Mouse (Mus musculus) limb, embryonic 14.5 days (tissue): Measurements from ENCODE around the gene Wnk4. TPM values are rescaled to one million over a fixed set of nuclear protein-coding genes. Genes with fewer than 3 reads are reported as not detected.
A peak's percentile ranks its signal among the peaks of the same experiment; 100 is the strongest.

Source experiments
- ATAC-seq: fragments of 200-750 bp; cut with Nextera tagmentation; 2 replicates; pipeline ENCODE4 v1.8.0; 2017; ENCODE audit warnings: low read depth, moderate number of reproducible peaks, moderate TSS enrichment; ENCODE audit not compliant: low FRiP score
- DNase-seq: peaks from one replicate; pipeline ENCODE4 v3.0.0-alpha.2; 2015; ENCODE audit warnings: low spot score
- H3K27ac ChIP-seq: fragments of 300-500 bp; sonication (generic); replicated peaks from 2 replicates; pipeline ENCODE4 v1.5.1; 2014; ENCODE audit warnings: low read depth, mild to moderate bottlenecking, low read length, moderate library complexity, mixed read lengths
- H3K27me3 ChIP-seq: fragments of 300-500 bp; sonication (generic); 2 replicates; pipeline ENCODE4 v1.6.1; 2014; ENCODE audit warnings: low read length, mixed read lengths; ENCODE audit not compliant: control insufficient read depth, insufficient read depth
- H3K36me3 ChIP-seq: fragments of 300-500 bp; sonication (generic); 2 replicates; pipeline ENCODE4 v1.6.1; 2014; ENCODE audit warnings: mild to moderate bottlenecking, low read length, moderate library complexity, mixed read lengths; ENCODE audit not compliant: control insufficient read depth, insufficient read depth
- H3K4me1 ChIP-seq: fragments of 300-500 bp; sonication (generic); 2 replicates; pipeline ENCODE4 v1.6.1; 2014; ENCODE audit warnings: antibody characterized with exemption, low read length, mixed read lengths; ENCODE audit not compliant: control insufficient read depth, insufficient read depth
- H3K4me2 ChIP-seq: fragments of 300-500 bp; sonication (generic); replicated peaks from 2 replicates; pipeline ENCODE4 v1.6.1; 2014; ENCODE audit warnings: low read depth, mild to moderate bottlenecking, low read length, moderate library complexity; ENCODE audit not compliant: severe bottlenecking
- H3K4me3 ChIP-seq: fragments of 300-500 bp; sonication (generic); replicated peaks from 2 replicates; pipeline ENCODE4 v1.5.1; 2014; ENCODE audit warnings: low read length
- H3K9ac ChIP-seq: fragments of 300-500 bp; sonication (generic); 2 replicates; pipeline ENCODE4 v1.6.1; 2014; ENCODE audit warnings: mild to moderate bottlenecking, low read depth, low read length, moderate library complexity; ENCODE audit not compliant: severe bottlenecking
- H3K9me3 ChIP-seq: fragments of 300-500 bp; sonication (generic); 2 replicates; pipeline ENCODE4 v1.6.1; 2016; ENCODE audit warnings: low read length; ENCODE audit not compliant: control insufficient read depth
- POLR2A ChIP-seq: fragments of 200-500 bp; IDR thresholded peaks from 2 replicates; pipeline ENCODE4 v1.8.0; 2012; ENCODE audit warnings: inconsistent platforms, mild to moderate bottlenecking, moderate library complexity, borderline replicate concordance; ENCODE audit not compliant: insufficient read depth, insufficient read length; ENCODE audit errors: extremely low read depth
- WGBS: fragments of 180-500 bp; shearing (Covaris S2); extraction: QIAGEN DNeasy Blood & Tissue Kit; methylation state at CpG from one replicate; pipeline ENCODE4 v1.1.7; 2014; 5-methylcytosine and 5-hydroxymethylcytosine counted together
- polyA plus RNA-seq, 2 experiments: library from polyadenylated mRNA; depleted of rRNA in 1 of 2; stranded (reverse) in 1 of 2; unstranded in 1 of 2; fragments of >200 nt; fragmentation: Nextera tagmentation in 1 of 2; extraction: Ambion mirVana in 1 of 2; gene quantifications; 2 replicates each; pipeline versions ENCODE4 v1.2.1 to v1.2.3; 2012 to 2014

Gene Wnk4
- polyA plus RNA-seq (2012; rRNA removed) (14.9 and 18.4 TPM in 2 replicates), polyA plus RNA-seq (2014; fragmentation: Nextera tagmentation; extraction: Ambion mirVana) (9.9 and 10.7 TPM in 2 replicates)

DNA sequence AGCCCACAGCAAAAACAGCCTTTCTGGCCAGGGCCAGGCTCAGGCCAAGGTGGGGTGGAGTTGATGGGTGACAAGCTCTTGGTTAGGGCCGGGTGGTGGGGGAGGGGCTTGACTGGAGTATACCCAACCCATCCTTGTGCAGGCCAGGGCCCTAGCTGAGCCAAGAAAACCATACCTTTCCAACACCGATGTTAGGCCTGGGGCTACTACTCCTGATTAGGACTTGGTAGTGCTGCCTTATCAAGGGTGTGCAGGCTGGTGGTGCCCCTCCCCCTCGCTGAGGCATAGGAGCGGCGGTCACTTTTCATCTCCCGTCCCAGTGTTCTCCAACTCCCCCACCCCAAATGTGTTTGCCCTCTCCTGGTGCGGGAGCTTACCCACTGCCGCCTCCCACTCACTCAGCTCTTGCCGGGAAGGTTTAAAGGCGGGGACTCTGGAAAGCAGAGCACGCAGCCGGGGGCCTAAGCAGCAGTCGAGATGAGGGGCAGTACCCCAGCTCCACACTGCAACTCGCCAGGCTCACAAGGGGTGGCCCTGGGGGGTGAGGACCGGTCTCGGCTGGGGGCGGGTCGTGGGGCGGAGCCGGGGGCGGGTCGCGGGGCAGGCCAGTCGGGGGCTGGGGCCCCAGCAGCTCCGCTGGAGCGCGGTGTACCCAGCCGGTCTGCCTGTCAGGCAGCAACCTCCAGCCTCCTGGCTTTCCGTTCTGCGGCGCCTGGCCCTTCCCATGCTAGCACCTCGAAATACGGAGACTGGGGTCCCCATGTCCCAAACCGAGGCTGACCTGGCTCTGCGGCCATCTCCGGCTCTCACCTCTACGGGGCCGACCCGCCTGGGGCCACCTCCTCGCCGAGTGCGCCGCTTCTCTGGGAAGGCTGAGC, at the start of gene Wnk4:
Gene Wnk4, plus strand, starts transcription at position 620 of the 878 bp plus-strand sequence.
- Histone ChIP-seq H3K4me3 (peak within 1 kb of the TSS; percentile 53), H3K4me2 (peak within 1 kb of the TSS; percentile 98), H3K36me3 (peaks cover 18% of the 10 kb centered on the region), H3K9me3 (no peaks in the 10 kb centered on the region), H3K4me1 (peaks cover 34% of the 10 kb centered on the region), H3K9ac (peak within 1 kb of the TSS; percentile 71), H3K27ac (peak within 1 kb of the TSS; percentile 68), H3K27me3 (peaks cover 32% of the 10 kb centered on the region)
- ATAC-seq: peak; percentile 83
- DNase-seq: peak; percentile 76
- TF ChIP-seq POLR2A: 0 out of 2 replicates have a peak, but pooled peaks have one; percentile 33
- WGBS: under 1% methylated on average over 20 of the region's 43 CpGs

DNA sequence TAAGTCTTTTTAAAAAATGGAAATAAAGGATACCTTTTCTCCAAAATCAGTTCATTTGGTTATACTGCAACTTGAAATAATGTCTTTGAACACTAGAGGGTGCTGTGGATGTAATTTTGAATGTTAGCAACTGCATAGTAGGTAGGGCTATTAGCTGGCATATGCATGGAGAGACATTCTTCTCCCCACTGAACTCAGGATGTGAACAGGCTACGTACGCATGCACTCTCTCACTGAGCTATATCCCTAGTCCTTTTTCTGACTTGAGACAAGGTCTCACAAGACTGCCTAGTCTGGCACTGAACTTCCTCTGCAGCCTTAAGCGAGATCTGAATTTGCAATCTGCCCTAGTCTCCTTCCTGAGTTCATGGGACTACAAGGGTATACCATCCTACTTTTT, 48.4 kb upstream of the Wnk4 start:
- 42% methylated on average over 3 of the region's 3 CpGs for WGBS
- Histone ChIP-seq H3K9ac (no peak overlapping the region), H3K4me1 (no peaks in the 10 kb centered on the region), H3K27me3 (no peaks in the 10 kb centered on the region), H3K9me3 (no peaks in the 10 kb centered on the region), H3K27ac (no peak overlapping the region), H3K4me3 (no peak overlapping the region), H3K4me2 (no peak overlapping the region), H3K36me3 (peaks cover 70% of the 10 kb centered on the region)
- DNase-seq: peak; percentile 87
- ATAC-seq: no peak
- no peak for TF ChIP-seq POLR2A

DNA sequence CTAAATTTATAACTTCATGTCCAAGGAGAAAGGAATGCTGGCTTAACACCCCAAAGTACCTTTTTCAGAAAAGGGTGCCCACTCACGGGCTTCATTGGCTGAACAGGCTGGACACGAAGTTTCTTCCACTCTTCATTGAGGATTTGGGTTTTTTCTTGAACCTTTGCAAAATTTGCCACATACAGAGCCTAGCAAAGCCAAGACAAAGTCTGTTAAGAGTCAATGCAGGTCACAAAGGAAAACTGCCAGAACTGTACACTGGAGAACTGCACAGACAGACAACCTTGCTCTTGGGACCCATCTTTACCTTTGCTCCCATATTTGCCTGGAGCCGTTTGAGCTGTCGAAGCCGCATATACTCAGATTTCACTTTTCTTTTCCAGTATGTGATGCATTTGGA, 43.4 kb upstream of the Wnk4 start:
- Histone ChIP-seq H3K36me3 (peaks cover 44% of the 10 kb centered on the region), H3K4me3 (no peak overlapping the region), H3K4me2 (no peak overlapping the region), H3K9ac (no peak overlapping the region), H3K27me3 (no peaks in the 10 kb centered on the region), H3K9me3 (no peaks in the 10 kb centered on the region), H3K27ac (no peak overlapping the region), H3K4me1 (no peaks in the 10 kb centered on the region)
- no peak for DNase-seq
- ATAC-seq: no peak
- TF ChIP-seq POLR2A: no peak
- 83% methylated on average over 5 of the region's 5 CpGs for WGBS

GRCm38 (mm10) chr11:101218436-101219055, 41.8 kb upstream of the Wnk4 start:
- TF ChIP-seq POLR2A: no peak
- Histone ChIP-seq H3K4me3 (no peak overlapping the region), H3K27ac (no peak overlapping the region), H3K9ac (no peak overlapping the region), H3K9me3 (no peaks in the 10 kb centered on the region), H3K4me2 (no peak overlapping the region), H3K27me3 (no peaks in the 10 kb centered on the region), H3K4me1 (no peaks in the 10 kb centered on the region), H3K36me3 (peaks cover 33% of the 10 kb centered on the region)
- DNase-seq (no peak), ATAC-seq (no peak)
- WGBS: 82% methylated on average over 10 of the region's 10 CpGs

- H3K4me1 ChIP-seq: peaks cover 6% of the 10 kb centered on the region
- ATAC-seq (no peak), DNase-seq (no peak)
- H3K36me3 ChIP-seq: peaks cover 11% of the 10 kb centered on the region; the same call in 1 of the 2 replicates
- H3K9me3 ChIP-seq: no peaks in the 10 kb centered on the region
- H3K4me2 ChIP-seq: no peak overlapping the region
- no peak for TF ChIP-seq POLR2A
- no peak overlapping the region for H3K4me3 ChIP-seq
- WGBS: 68% methylated on average over 2 of the region's 2 CpGs
- H3K27me3 ChIP-seq: no peaks in the 10 kb centered on the region
- H3K27ac ChIP-seq: no peak overlapping the region
- no peak overlapping the region for H3K9ac ChIP-seq
Measured at GRCm38 (mm10) chr11:101220853-101221252, 39.5 kb upstream of the Wnk4 start.
